Mouse (Mus musculus) E14TG2a.4 (cell line): ENCODE measurements at regions not wholly inside any gene's neighbourhood (a gene's known extent, or its start where the extent isn't known, plus 50 kb on each side); places are given as distances from the start of the nearest gene placed in this dataset.

Source experiments
- H3K27me3 ChIP-seq: 2 replicates; pipeline ENCODE4 v1.6.1; 2014; ENCODE audit warnings: low read length, control low read depth; ENCODE audit not compliant: insufficient read depth
- H3K36me3 ChIP-seq: 2 replicates; pipeline ENCODE4 v1.6.1; 2014; ENCODE audit warnings: low read length, control low read depth; ENCODE audit not compliant: insufficient read depth
- H3K4me1 ChIP-seq: replicated peaks from 2 replicates; pipeline ENCODE4 v1.6.1; 2014; ENCODE audit warnings: low read depth, low read length, control low read depth
- H3K4me3 ChIP-seq: replicated peaks from 2 replicates; pipeline ENCODE4 v1.5.1; 2014; ENCODE audit warnings: mild to moderate bottlenecking, low read length
- H3K9me3 ChIP-seq: 2 replicates; pipeline ENCODE4 v1.6.1; 2014; ENCODE audit warnings: low read length, control low read depth
- CTCF ChIP-seq: conservative IDR thresholded peaks from 2 replicates; pipeline ENCODE4 v1.5.1; 2014; ENCODE audit warnings: low read length
- NANOG ChIP-seq: IDR thresholded peaks from 2 replicates; pipeline ENCODE4 v1.6.1; 2014; ENCODE audit warnings: borderline replicate concordance, low read length, mixed read lengths
- POU5F1 ChIP-seq: IDR thresholded peaks from 2 replicates; pipeline ENCODE4 v1.6.1; 2014; ENCODE audit warnings: low read length, borderline replicate concordance

GRCm38 (mm10) chr10:117579210-117579609 lies 50.1 kb upstream of the Cpm start:
- TF ChIP-seq NANOG: no peak

GRCm38 (mm10) chr10:117578696-117579146 lies 50.6 kb upstream of the Cpm start:
- no peak for TF ChIP-seq POU5F1
- no peak for TF ChIP-seq NANOG
- TF ChIP-seq CTCF: no peak

More at GRCm38 (mm10) chr10:117579210-117579609, 50.1 kb upstream of the Cpm start:
- peaks cover 9% of the 10 kb centered on the region for H3K4me1 ChIP-seq
- no peaks in the 10 kb centered on the region for H3K9me3 ChIP-seq
- no peaks in the 10 kb centered on the region for H3K36me3 ChIP-seq
- no peak overlapping the region for H3K4me3 ChIP-seq
- H3K27me3 ChIP-seq: no peaks in the 10 kb centered on the region

GRCm38 (mm10) chr10:117577970-117578695 lies 51.2 kb upstream of the Cpm start:
- Histone ChIP-seq H3K4me3 (no peak overlapping the region), H3K36me3 (no peaks in the 10 kb centered on the region), H3K9me3 (no peaks in the 10 kb centered on the region), H3K4me1 (peaks cover 9% of the 10 kb centered on the region), H3K27me3 (peaks cover 3% of the 10 kb centered on the region)
- TF ChIP-seq POU5F1 (no peak), CTCF (no peak), NANOG (no peak)

More at GRCm38 (mm10) chr10:117578696-117579146, 50.6 kb upstream of the Cpm start:
- Histone ChIP-seq H3K4me3 (no peak overlapping the region), H3K27me3 (peaks cover 3% of the 10 kb centered on the region; the same call in 1 of the 2 replicates), H3K9me3 (no peaks in the 10 kb centered on the region), H3K36me3 (no peaks in the 10 kb centered on the region), H3K4me1 (peaks cover 9% of the 10 kb centered on the region)

- Histone ChIP-seq H3K27me3 (peaks cover 13% of the 10 kb centered on the region), H3K9me3 (no peaks in the 10 kb centered on the region), H3K36me3 (no peaks in the 10 kb centered on the region), H3K4me1 (peaks cover 13% of the 10 kb centered on the region), H3K4me3 (no peak overlapping the region)
- TF ChIP-seq NANOG (no peak), POU5F1 (no peak), CTCF (no peak)
These were observed 52.2 kb upstream of the Cpm start for GRCm38 (mm10) chr10:117576881-117577730.

GRCm38 (mm10) chr10:117576154-117576859 lies 53.0 kb upstream of the Cpm start:
- Histone ChIP-seq H3K4me3 (no peak overlapping the region), H3K27me3 (peaks cover 20% of the 10 kb centered on the region), H3K9me3 (no peaks in the 10 kb centered on the region), H3K36me3 (no peaks in the 10 kb centered on the region), H3K4me1 (peaks cover 20% of the 10 kb centered on the region)
- TF ChIP-seq POU5F1: no peak
- TF ChIP-seq CTCF: no peak
- TF ChIP-seq NANOG: no peak

- Histone ChIP-seq H3K9me3 (no peaks in the 10 kb centered on the region), H3K4me1 (peaks cover 24% of the 10 kb centered on the region), H3K36me3 (no peaks in the 10 kb centered on the region), H3K4me3 (no peak overlapping the region), H3K27me3 (peaks cover 25% of the 10 kb centered on the region)
- no peak for TF ChIP-seq CTCF
- no peak for TF ChIP-seq POU5F1
- TF ChIP-seq NANOG: peak; percentile 29; the same call in 1 of the 2 replicates
These were observed 53.7 kb upstream of the Cpm start for GRCm38 (mm10) chr10:117575404-117576153.

- Histone ChIP-seq H3K9me3 (no peaks in the 10 kb centered on the region), H3K36me3 (no peaks in the 10 kb centered on the region), H3K4me3 (no peak overlapping the region), H3K27me3 (peaks cover 29% of the 10 kb centered on the region), H3K4me1 (peaks cover 23% of the 10 kb centered on the region)
- no peak for TF ChIP-seq POU5F1
- TF ChIP-seq CTCF: no peak
These were observed 54.4 kb upstream of the Cpm start for GRCm38 (mm10) chr10:117574915-117575314.
